Mouse (Mus musculus) olfactory bulb, adult 2 months (tissue): ENCODE measurements around the gene Hoxb6.

Experiments used
- CTCF ChIP-seq: fragments of 200-500 bp; IDR thresholded peaks from 2 replicates; pipeline ENCODE4 v1.5.1; 2012; ENCODE audit warnings: low read depth, mild to moderate bottlenecking, low read length, moderate library complexity; ENCODE audit not compliant: insufficient read depth
- POLR2A ChIP-seq: fragments of 200-500 bp; IDR thresholded peaks from 2 replicates; pipeline ENCODE4 v1.6.1; 2012; ENCODE audit warnings: mild to moderate bottlenecking, low read depth, low read length, moderate library complexity; ENCODE audit not compliant: insufficient read depth

DNA sequence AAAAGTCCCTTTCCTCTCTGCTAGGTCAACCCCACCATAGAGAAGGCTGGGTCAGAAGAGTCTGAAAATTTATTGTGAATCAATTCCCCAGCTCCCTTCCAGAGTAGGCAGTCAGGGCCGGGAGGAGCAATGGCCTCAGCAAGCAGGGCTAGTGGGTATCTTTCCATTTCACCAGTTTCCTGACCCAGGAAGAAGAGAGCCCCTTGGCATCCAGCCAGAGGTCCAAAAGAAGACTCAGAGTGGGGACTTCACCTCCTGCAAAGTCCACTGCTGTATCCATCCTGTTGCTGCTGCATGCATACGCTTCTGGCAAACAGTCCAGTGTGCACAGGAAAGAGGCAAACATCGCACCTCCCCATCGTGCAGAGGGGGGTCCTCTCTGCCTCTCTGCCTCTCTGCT is 16.4 kb upstream of the Hoxb6 start:
- TF ChIP-seq POLR2A = no peak
- no peak for TF ChIP-seq CTCF
